Mouse (Mus musculus) hindbrain, embryonic 11.5 days (tissue): ENCODE results near the gene Smyd5. TPM values are rescaled to one million over a fixed set of nuclear protein-coding genes. Genes with fewer than 3 reads are reported as not detected.
A peak's percentile ranks its signal among the peaks of the same experiment; 100 is the strongest.

Experiments
- ATAC-seq: fragments of 200-750 bp; cut with Nextera tagmentation; 2 replicates; pipeline ENCODE4 v1.8.0; 2017; ENCODE audit warnings: mild to moderate bottlenecking, moderate TSS enrichment, moderate library complexity; ENCODE audit not compliant: low FRiP score
- DNase-seq: peaks from one replicate; pipeline ENCODE4 v3.0.0-alpha.2; 2015; ENCODE audit warnings: low spot score
- H3K27ac ChIP-seq: fragments of 300-500 bp; sonication (generic); 2 replicates; pipeline ENCODE4 v1.5.1; 2014; ENCODE audit warnings: mild to moderate bottlenecking, low read depth, low read length
- H3K27me3 ChIP-seq: fragments of 300-500 bp; sonication (generic); 2 replicates; pipeline ENCODE4 v1.6.1; 2014; ENCODE audit warnings: mild to moderate bottlenecking, low read length, moderate library complexity, mixed read lengths; ENCODE audit not compliant: control insufficient read depth, insufficient read depth
- H3K36me3 ChIP-seq: fragments of 300-500 bp; sonication (generic); 2 replicates; pipeline ENCODE4 v1.6.1; 2014; ENCODE audit warnings: mild to moderate bottlenecking, low read length, moderate library complexity, mixed read lengths; ENCODE audit not compliant: control insufficient read depth, insufficient read depth
- H3K4me1 ChIP-seq: fragments of 300-500 bp; sonication (generic); replicated peaks from 2 replicates; pipeline ENCODE4 v1.6.1; 2014; ENCODE audit warnings: low read length, mixed read lengths; ENCODE audit not compliant: control insufficient read depth, insufficient read depth
- H3K4me2 ChIP-seq: fragments of 300-500 bp; sonication (generic); replicated peaks from 2 replicates; pipeline ENCODE4 v1.6.1; 2014; ENCODE audit warnings: mild to moderate bottlenecking, low read depth, low read length
- H3K4me3 ChIP-seq: fragments of 300-500 bp; sonication (generic); 2 replicates; pipeline ENCODE4 v1.5.1; 2014; ENCODE audit warnings: low read depth, low read length
- H3K9ac ChIP-seq: fragments of 300-500 bp; sonication (generic); 2 replicates; pipeline ENCODE4 v1.6.1; 2014; ENCODE audit warnings: low read depth, low read length
- H3K9me3 ChIP-seq: fragments of 300-500 bp; sonication (generic); 2 replicates; pipeline ENCODE4 v1.6.1; 2016; ENCODE audit warnings: low read length; ENCODE audit not compliant: control insufficient read depth
- WGBS: fragments of 180-500 bp; shearing (Covaris S2); extraction: QIAGEN DNeasy Blood & Tissue Kit; methylation state at CpG from one replicate; pipeline ENCODE4 v1.1.7; 2014; 5-methylcytosine and 5-hydroxymethylcytosine counted together
- polyA plus RNA-seq: library from polyadenylated mRNA; unstranded; fragments of >200 nt; fragmentation: Nextera tagmentation; extraction: Ambion mirVana; gene quantifications from 2 replicates; pipeline ENCODE4 v1.2.1, GENCODE M21; 2014

The Smyd5 gene
- polyA plus RNA-seq, 1 experiment from 2014 or later, result 53.1 TPM

DNA sequence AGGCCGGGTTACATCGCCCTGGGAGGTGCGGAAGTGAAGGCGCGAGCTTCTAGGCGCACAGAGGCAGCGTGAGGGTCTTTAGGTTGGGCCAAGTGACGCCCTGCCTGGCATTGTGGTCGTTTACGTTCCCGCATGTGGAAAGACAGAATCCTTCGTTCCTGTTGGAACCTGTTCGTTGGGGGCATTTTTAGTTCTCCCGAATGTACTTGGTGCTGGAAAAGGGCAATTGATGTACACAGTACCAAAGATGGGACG, 20.5 kb downstream of the Smyd5 start:
- Histone ChIP-seq H3K9me3 (no peaks in the 10 kb centered on the region), H3K4me1 (peaks cover 8% of the 10 kb centered on the region; the same call in 1 of the 2 replicates), H3K4me2 (peak overlapping the region; percentile 91), H3K27me3 (no peaks in the 10 kb centered on the region), H3K36me3 (no peaks in the 10 kb centered on the region), H3K27ac (peak overlapping the region; percentile 91), H3K9ac (peak overlapping the region; percentile 96), H3K4me3 (peak overlapping the region; percentile 86)
- DNase-seq, result no peak
- no peak; the same call in 1 of the 2 replicates for ATAC-seq
- WGBS, result under 1% methylated on average over 15 of the region's 15 CpGs

DNA sequence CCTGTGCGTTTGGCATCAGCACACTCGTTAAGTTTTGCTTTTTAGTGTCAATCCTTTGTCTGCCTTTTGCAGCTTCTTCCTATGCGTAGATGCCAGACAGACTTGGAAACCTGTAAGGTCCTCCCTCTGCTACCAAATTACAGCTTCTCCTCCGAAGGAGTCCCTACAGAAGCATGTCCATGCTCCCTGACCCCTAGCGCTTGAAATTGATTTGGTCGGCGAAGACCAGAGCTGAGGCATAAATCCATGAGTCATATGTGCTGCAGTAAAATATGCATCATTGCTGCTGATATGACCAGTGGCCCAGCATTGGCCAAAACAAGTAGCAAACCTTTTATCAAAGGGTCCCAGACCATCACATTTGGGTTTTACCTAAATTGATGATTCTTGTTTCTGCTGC, 21.0 kb downstream of the Smyd5 start:
- H3K4me3 ChIP-seq, result peak overlapping the region; percentile 86
- WGBS, result 16% methylated on average over 7 of the region's 7 CpGs
- H3K27ac ChIP-seq, result peak overlapping the region; percentile 9; the same call in 1 of the 2 replicates
- ATAC-seq (no peak), DNase-seq (no peak)
- H3K36me3 ChIP-seq, result no peaks in the 10 kb centered on the region
- no peaks in the 10 kb centered on the region for H3K9me3 ChIP-seq
- no peaks in the 10 kb centered on the region for H3K27me3 ChIP-seq
- H3K4me1 ChIP-seq, result peaks cover 8% of the 10 kb centered on the region; the same call in 1 of the 2 replicates
- H3K9ac ChIP-seq, result peak overlapping the region; percentile 96
- peak overlapping the region; percentile 91 for H3K4me2 ChIP-seq

DNA sequence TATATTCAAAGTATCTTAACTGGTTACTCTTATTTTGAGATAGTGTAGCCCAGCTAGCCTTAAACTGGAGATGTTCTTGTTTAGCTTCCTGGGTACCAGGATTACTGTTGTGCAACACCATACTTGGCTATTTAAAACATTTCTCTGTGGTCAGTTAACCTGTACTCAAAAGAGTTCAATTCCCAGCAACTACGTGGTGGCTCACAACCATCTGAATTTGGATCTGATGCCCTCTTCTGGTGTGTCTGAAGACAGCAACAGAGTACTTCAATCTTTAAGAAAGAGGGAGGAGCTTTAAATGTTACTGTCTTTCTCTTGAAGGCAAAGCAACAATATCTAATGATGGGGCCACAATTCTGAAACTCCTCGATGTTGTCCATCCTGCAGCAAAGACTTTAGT, 27.8 kb downstream of the Smyd5 start:
- Histone ChIP-seq H3K36me3 (peaks cover 24% of the 10 kb centered on the region; the same call in 1 of the 2 replicates), H3K9me3 (no peaks in the 10 kb centered on the region), H3K4me1 (peaks cover 2% of the 10 kb centered on the region; the same call in 1 of the 2 replicates), H3K4me2 (no peak overlapping the region), H3K27ac (no peak overlapping the region), H3K4me3 (no peak overlapping the region), H3K9ac (no peak overlapping the region), H3K27me3 (no peaks in the 10 kb centered on the region)
- 81% methylated on average over 2 of the region's 2 CpGs for WGBS
- DNase-seq (no peak), ATAC-seq (no peak)

DNA sequence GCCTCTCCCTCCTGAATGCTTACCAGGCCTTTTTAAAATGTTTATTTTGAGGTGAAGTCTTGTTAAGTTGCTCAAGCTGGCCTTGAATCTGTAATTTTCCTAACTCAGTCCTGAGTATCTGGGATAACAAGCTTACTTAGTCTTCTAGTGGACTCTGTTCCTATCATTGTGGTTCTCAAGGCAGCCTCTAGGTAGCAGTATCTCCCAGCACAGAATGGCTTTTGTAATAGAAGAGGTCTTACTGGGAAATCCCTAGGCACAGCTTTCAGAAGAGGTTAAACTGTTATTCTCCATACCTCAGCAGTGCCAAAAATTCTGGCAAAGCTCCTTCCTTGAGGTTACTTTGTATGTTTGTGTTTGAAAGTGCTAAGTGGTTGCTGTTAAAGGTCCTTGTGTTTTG, 33.6 kb downstream of the Smyd5 start:
- peak; percentile 13 for DNase-seq
- Histone ChIP-seq H3K27me3 (no peaks in the 10 kb centered on the region), H3K4me1 (no peaks in the 10 kb centered on the region)

DNA sequence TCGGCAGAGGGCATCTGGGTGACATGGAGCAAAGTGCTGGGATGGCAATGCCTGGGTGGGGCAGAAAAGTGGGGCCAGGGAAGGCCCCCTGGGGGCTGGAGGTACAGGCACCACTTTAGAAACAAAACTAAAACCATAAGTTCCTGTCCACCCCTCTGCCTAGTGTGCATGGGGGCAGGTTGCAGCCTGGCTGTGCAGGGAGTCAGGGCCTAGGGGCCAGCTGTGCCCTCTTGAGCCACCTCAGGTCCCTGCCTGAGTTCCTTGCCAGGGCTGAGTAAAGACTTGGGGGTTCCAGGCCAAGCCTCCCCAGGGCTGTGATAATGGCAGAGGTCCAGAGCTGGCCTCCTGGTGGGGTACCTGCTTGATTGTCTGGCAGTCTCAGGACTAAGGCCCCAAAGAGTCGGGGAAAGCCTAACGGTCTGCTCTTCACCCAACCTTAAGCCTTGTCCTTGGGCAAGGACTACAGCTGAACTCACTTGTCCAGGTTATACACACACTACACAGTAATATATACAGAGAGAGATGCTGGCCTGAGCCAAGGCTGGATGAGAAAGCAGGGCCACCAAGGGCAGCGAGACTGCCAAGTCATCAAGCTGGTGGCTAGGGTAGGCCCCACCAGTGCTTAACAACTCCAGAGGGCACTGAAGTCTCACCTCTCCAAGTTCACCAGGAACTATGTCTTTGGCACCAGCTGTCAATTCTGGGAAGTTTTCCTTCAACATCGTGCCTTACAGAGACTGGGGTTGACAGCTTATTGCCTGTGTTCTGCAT, 38.1 kb downstream of the Smyd5 start:
- Histone ChIP-seq H3K27ac (no peak overlapping the region), H3K9ac (no peak overlapping the region), H3K27me3 (no peaks in the 10 kb centered on the region), H3K4me3 (no peak overlapping the region), H3K4me1 (no peaks in the 10 kb centered on the region), H3K4me2 (no peak overlapping the region), H3K9me3 (no peaks in the 10 kb centered on the region), H3K36me3 (peaks cover 28% of the 10 kb centered on the region)
- no peak for ATAC-seq
- no peak for DNase-seq
- WGBS, result 84% methylated on average over 5 of the region's 5 CpGs

More for the DNA sequence above, 33.6 kb downstream of the Smyd5 start:
- no peak overlapping the region for H3K4me3 ChIP-seq
- H3K9ac ChIP-seq, result no peak overlapping the region
- H3K27ac ChIP-seq, result no peak overlapping the region
- no peaks in the 10 kb centered on the region for H3K9me3 ChIP-seq
- H3K36me3 ChIP-seq, result peaks cover 52% of the 10 kb centered on the region
- no peak for ATAC-seq
- H3K4me2 ChIP-seq, result no peak overlapping the region

DNA sequence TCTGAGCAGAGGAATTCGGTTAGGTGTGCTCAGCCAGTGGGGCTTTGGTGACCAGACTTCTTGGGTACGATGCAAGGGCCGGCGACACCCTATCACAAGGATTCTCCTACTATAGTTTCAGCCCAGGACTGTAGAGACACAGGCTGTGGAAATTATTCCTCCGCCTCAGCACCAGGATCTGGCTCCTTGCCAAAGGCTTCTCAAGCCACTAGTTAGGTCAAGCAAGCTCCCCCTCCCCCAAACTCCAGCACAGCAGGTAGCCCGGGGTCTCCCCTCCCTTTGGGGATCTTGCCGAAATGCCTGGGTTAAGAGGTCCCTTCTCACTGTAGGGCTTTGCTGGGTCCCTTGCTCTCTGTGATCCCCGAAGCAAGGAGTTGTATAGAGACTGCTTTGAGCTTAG, 40.2 kb downstream of the Smyd5 start:
- H3K9me3 ChIP-seq, result no peaks in the 10 kb centered on the region
- no peak overlapping the region for H3K27ac ChIP-seq
- no peak overlapping the region for H3K4me3 ChIP-seq
- no peaks in the 10 kb centered on the region for H3K27me3 ChIP-seq
- ATAC-seq, result no peak
- no peak overlapping the region for H3K4me2 ChIP-seq
- H3K4me1 ChIP-seq, result no peaks in the 10 kb centered on the region
- 62% methylated on average over 8 of the region's 8 CpGs for WGBS
- H3K36me3 ChIP-seq, result peaks cover 10% of the 10 kb centered on the region
- H3K9ac ChIP-seq, result no peak overlapping the region
- no peak for DNase-seq

DNA sequence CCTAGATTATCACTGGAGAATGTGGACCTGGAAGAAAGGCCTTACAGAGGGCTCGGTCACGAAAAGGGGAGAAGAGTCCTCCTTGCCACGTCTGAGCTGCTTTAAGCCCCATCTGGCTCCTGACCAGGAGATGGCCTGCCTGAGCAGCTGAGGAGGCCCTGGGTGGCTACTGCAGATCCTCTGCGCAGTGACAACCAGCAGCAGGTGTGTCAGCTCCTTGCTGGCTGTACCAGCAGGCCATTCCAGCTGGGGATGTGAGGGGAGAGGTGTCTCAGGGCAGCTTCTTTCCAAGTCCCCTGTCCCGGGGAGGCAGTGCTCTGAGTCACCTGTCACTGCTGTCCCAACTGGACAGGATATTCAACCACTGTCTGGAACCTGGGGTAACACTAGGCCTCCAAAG, 40.8 kb downstream of the Smyd5 start:
- Histone ChIP-seq H3K27ac (no peak overlapping the region), H3K27me3 (no peaks in the 10 kb centered on the region), H3K4me3 (no peak overlapping the region), H3K4me1 (no peaks in the 10 kb centered on the region), H3K9me3 (no peaks in the 10 kb centered on the region), H3K4me2 (no peak overlapping the region), H3K36me3 (peaks cover 4% of the 10 kb centered on the region), H3K9ac (no peak overlapping the region)
- no peak for DNase-seq
- no peak for ATAC-seq
- WGBS, result 50% methylated on average over 5 of the region's 5 CpGs

DNA sequence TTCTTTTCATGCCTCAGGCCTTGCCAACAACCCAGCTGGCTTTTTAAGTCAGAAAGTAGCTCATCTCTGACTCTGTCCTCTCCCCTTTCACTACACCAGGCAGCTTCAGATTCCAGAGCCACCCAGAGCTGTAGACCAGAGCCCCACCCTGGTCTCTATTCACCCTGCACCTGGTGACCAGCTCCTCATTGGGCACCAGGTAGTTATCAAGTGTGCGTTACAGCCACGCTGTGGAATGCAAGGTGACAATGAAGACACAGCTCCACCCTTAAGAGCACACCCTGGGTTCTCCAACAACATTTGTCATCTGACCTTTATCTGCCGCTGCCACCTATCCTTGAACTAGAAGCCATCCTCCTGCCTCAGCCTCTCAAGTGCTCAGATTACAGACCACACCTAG, 43.8 kb downstream of the Smyd5 start:
- DNase-seq (no peak), ATAC-seq (no peak)
- H3K4me1 ChIP-seq, result no peaks in the 10 kb centered on the region
- 90% methylated on average over 3 of the region's 3 CpGs for WGBS
- 0 out of 2 replicates have a peak, but pooled peaks cover 2% of the 10 kb centered on the region for H3K27me3 ChIP-seq
- H3K27ac ChIP-seq, result no peak overlapping the region
- H3K9me3 ChIP-seq, result no peaks in the 10 kb centered on the region
- H3K4me2 ChIP-seq, result no peak overlapping the region
- H3K36me3 ChIP-seq, result no peaks in the 10 kb centered on the region
- H3K9ac ChIP-seq, result no peak overlapping the region
- no peak overlapping the region for H3K4me3 ChIP-seq

DNA sequence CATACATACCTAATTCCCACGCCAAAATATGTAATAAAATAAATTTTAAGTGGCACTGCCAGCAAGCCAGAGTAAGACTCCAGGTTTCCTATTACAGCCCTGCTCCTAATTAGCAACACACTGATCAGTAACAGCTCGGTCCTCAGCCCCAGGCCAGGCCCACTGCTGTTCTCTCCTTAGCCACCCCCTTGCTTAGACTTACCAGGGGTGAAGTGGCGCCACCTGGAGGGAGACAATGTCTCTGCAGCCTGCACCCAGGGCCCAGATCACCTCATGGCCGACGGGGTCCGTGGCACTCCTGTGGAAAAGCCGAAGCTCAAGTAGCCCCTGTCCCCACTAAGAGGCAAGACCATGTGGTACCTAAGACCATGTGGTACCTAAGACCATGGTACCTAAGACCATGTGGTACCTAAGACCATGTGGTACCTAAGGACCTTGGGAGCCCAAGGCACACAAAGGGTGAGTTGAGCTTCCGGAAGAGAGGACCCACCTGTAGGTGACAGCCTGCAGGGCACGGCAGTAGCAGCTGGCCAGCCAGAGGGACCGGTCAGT, 45.7 kb downstream of the Smyd5 start:
- Histone ChIP-seq H3K9me3 (no peaks in the 10 kb centered on the region), H3K36me3 (no peaks in the 10 kb centered on the region), H3K4me1 (no peaks in the 10 kb centered on the region), H3K27ac (no peak overlapping the region), H3K9ac (no peak overlapping the region), H3K4me3 (no peak overlapping the region), H3K4me2 (no peak overlapping the region), H3K27me3 (peaks cover 8% of the 10 kb centered on the region)
- 0 out of 2 replicates have a peak, but pooled peaks have one; percentile 40 for ATAC-seq
- peak; percentile 56 for DNase-seq
- WGBS, result 39% methylated on average over 10 of the region's 10 CpGs
